Mouse (Mus musculus): Measurements from ENCODE around the gene Wnt10a. TPM values are rescaled to one million over a fixed set of nuclear protein-coding genes. Genes with fewer than 3 reads are reported as not detected.

Wnt10a gene
- total and polyA plus RNA-seq, 3 experiments = not detected

- Histone ChIP-seq H3K79me2 (replicated peaks; ENCODE audit: control insufficient read depth, insufficient read depth, low read length) (no peaks in the 10 kb centered on the region), H3K27me3 (ENCODE audit: control insufficient read depth, insufficient read depth, low read length) (peaks cover 7% of the 10 kb centered on the region), H3K4me3 (no peak overlapping the region), H3K36me3 (ENCODE audit: control insufficient read depth, insufficient read depth, low read length) (no peaks in the 10 kb centered on the region), H3K27ac (no peak overlapping the region), H3K9ac (ENCODE audit: low read depth, low read length) (no peak overlapping the region), H3K4me1 (ENCODE audit: control insufficient read depth, insufficient read depth, low read length) (peaks cover 1% of the 10 kb centered on the region; the same call in 1 of the 2 replicates)
- no peak for DNase-seq
- no peak for TF ChIP-seq POLR2A (IDR thresholded peaks at IDR 0.05; ENCODE audit: insufficient read depth, low read depth, low read length)
- TF ChIP-seq EP300 (IDR thresholded peaks at IDR 0.05; ENCODE audit: insufficient read depth, low read depth, low read length) = no peak
- TF ChIP-seq CTCF (IDR thresholded peaks at IDR 0.05) = peak; percentile 38
- intact Hi-C loops (cut with DNase I) = no loop called here
- 35% methylated on average over 5 of the region's 5 CpGs for WGBS
Measured at GRCm38 (mm10) chr1:74775816-74776215, 15.5 kb upstream of the Wnt10a start.

GRCm38 (mm10) chr1:74778934-74779486 lies 12.3 kb upstream of the Wnt10a start:
- intact Hi-C loops (cut with DNase I) = no loop called here
- DNase-seq = no peak
- Histone ChIP-seq H3K36me3 (ENCODE audit: control insufficient read depth, insufficient read depth, low read length) (no peaks in the 10 kb centered on the region), H3K4me3 (no peak overlapping the region), H3K79me2 (replicated peaks; ENCODE audit: control insufficient read depth, insufficient read depth, low read length) (no peaks in the 10 kb centered on the region), H3K9ac (ENCODE audit: low read depth, low read length) (no peak overlapping the region), H3K4me1 (ENCODE audit: control insufficient read depth, insufficient read depth, low read length) (no peaks in the 10 kb centered on the region), H3K27me3 (ENCODE audit: control insufficient read depth, insufficient read depth, low read length) (peaks cover 9% of the 10 kb centered on the region), H3K27ac (no peak overlapping the region)
- 41% methylated on average over 3 of the region's 3 CpGs for WGBS
- TF ChIP-seq POLR2A (IDR thresholded peaks at IDR 0.05; ENCODE audit: insufficient read depth, low read depth, low read length) (no peak), EP300 (IDR thresholded peaks at IDR 0.05; ENCODE audit: insufficient read depth, low read depth, low read length) (no peak), CTCF (IDR thresholded peaks at IDR 0.05) (no peak)

DNA sequence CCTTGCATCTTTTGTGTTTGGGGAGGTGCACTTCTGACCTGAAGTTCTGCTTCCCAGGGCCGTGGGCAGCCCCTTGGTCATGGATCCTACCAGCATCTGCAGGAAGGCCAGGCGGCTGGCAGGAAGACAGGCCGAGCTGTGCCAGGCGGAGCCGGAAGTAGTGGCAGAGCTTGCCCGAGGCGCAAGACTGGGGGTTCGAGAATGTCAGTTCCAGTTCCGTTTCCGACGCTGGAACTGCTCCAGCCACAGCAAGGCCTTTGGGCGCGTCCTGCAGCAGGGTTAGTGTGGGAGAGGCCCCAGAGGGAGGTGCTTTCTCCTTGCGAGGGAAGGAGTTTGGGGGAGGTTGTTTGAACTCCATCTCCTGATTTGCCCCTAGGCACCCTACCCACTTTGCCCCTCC lies 9.3 kb upstream of the Wnt10a start:
- intact Hi-C loops (cut with DNase I) = no loop called here
- no peak overlapping the region for H3K27ac ChIP-seq
- no peaks in the 10 kb centered on the region for H3K36me3 ChIP-seq (ENCODE audit: control insufficient read depth, insufficient read depth, low read length)
- DNase-seq = peak in 1 of 2 experiments; percentile 39
- H3K79me2 ChIP-seq (replicated peaks; ENCODE audit: control insufficient read depth, insufficient read depth, low read length) = no peaks in the 10 kb centered on the region
- no peak overlapping the region for H3K4me3 ChIP-seq
- 22% methylated on average over 14 of the region's 14 CpGs for WGBS
- H3K4me1 ChIP-seq (ENCODE audit: control insufficient read depth, insufficient read depth, low read length) = no peaks in the 10 kb centered on the region
- H3K27me3 ChIP-seq (ENCODE audit: control insufficient read depth, insufficient read depth, low read length) = peaks cover 10% of the 10 kb centered on the region
- H3K9ac ChIP-seq (ENCODE audit: low read depth, low read length) = no peak overlapping the region
- no peak for TF ChIP-seq POLR2A (IDR thresholded peaks at IDR 0.05; ENCODE audit: insufficient read depth, low read depth, low read length)
- TF ChIP-seq EP300 (IDR thresholded peaks at IDR 0.05; ENCODE audit: insufficient read depth, low read depth, low read length) = no peak
- no peak for TF ChIP-seq CTCF (IDR thresholded peaks at IDR 0.05)

DNA sequence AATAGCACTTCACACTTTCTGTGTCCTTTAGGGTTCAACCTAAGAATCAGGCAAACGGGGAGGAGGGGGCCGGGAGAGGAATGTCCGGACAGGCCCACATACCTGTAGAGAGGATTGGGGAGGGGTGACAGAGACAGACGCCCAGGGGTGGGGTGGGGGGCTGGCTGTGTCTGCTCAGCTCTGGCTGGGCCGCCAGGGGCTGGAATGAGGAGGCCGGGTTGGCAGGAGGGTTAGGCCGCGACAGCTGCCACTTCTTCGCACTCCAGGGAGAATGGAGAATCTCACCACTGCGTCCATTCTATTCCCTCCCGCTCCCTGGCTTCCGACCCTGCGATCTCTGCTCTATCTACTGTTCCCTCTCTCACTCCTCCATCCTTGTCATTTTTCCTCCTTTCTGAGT lies 7.8 kb upstream of the Wnt10a start:
- no peak overlapping the region for H3K9ac ChIP-seq (ENCODE audit: low read depth, low read length)
- WGBS = 15% methylated on average over 13 of the region's 13 CpGs
- TF ChIP-seq CTCF (IDR thresholded peaks at IDR 0.05) (no peak), POLR2A (IDR thresholded peaks at IDR 0.05; ENCODE audit: insufficient read depth, low read depth, low read length) (no peak), EP300 (IDR thresholded peaks at IDR 0.05; ENCODE audit: insufficient read depth, low read depth, low read length) (no peak)

GRCm38 (mm10) chr1:74784041-74784759 lies 7.1 kb upstream of the Wnt10a start:
- DNase-seq = peak; percentile 55 to 62
- Histone ChIP-seq H3K4me1 (ENCODE audit: control insufficient read depth, insufficient read depth, low read length) (no peaks in the 10 kb centered on the region; the same call in 1 of the 2 replicates), H3K79me2 (replicated peaks; ENCODE audit: control insufficient read depth, insufficient read depth, low read length) (no peaks in the 10 kb centered on the region), H3K27me3 (ENCODE audit: control insufficient read depth, insufficient read depth, low read length) (peaks cover 10% of the 10 kb centered on the region), H3K4me3 (peak overlapping the region; percentile 48), H3K27ac (no peak overlapping the region), H3K36me3 (ENCODE audit: control insufficient read depth, insufficient read depth, low read length) (no peaks in the 10 kb centered on the region), H3K9ac (ENCODE audit: low read depth, low read length) (peak overlapping the region; percentile 46; the same call in 1 of the 2 replicates)
- WGBS = 1% methylated on average over 67 of the region's 67 CpGs
- intact Hi-C loops (cut with DNase I) = no loop called here
- TF ChIP-seq EP300 (IDR thresholded peaks at IDR 0.05; ENCODE audit: insufficient read depth, low read depth, low read length) (no peak), POLR2A (IDR thresholded peaks at IDR 0.05; ENCODE audit: insufficient read depth, low read depth, low read length) (no peak), CTCF (IDR thresholded peaks at IDR 0.05) (peak; percentile 77)

More for the DNA sequence above, 7.8 kb upstream of the Wnt10a start:
- no peaks in the 10 kb centered on the region; the same call in 1 of the 2 replicates for H3K4me1 ChIP-seq (ENCODE audit: control insufficient read depth, insufficient read depth, low read length)
- no peaks in the 10 kb centered on the region for H3K36me3 ChIP-seq (ENCODE audit: control insufficient read depth, insufficient read depth, low read length)
- peak overlapping the region; percentile 48 for H3K4me3 ChIP-seq
- H3K27me3 ChIP-seq (ENCODE audit: control insufficient read depth, insufficient read depth, low read length) = peaks cover 10% of the 10 kb centered on the region
- H3K79me2 ChIP-seq (replicated peaks; ENCODE audit: control insufficient read depth, insufficient read depth, low read length) = no peaks in the 10 kb centered on the region
- H3K27ac ChIP-seq = no peak overlapping the region
- no peak for DNase-seq
- intact Hi-C loops (cut with DNase I) = no loop called here

- Histone ChIP-seq H3K9ac (ENCODE audit: low read depth, low read length) (no peak overlapping the region), H3K4me1 (ENCODE audit: control insufficient read depth, insufficient read depth, low read length) (no peaks in the 10 kb centered on the region; the same call in 1 of the 2 replicates), H3K27me3 (ENCODE audit: control insufficient read depth, insufficient read depth, low read length) (peaks cover 17% of the 10 kb centered on the region), H3K4me3 (no peak overlapping the region), H3K79me2 (replicated peaks; ENCODE audit: control insufficient read depth, insufficient read depth, low read length) (no peaks in the 10 kb centered on the region), H3K27ac (no peak overlapping the region), H3K36me3 (ENCODE audit: control insufficient read depth, insufficient read depth, low read length) (no peaks in the 10 kb centered on the region)
- WGBS = 6% methylated on average over 7 of the region's 7 CpGs
- DNase-seq = peak; percentile 66 to 69
- no peak for TF ChIP-seq EP300 (IDR thresholded peaks at IDR 0.05; ENCODE audit: insufficient read depth, low read depth, low read length)
- TF ChIP-seq CTCF (IDR thresholded peaks at IDR 0.05) = peak; percentile 82
- intact Hi-C loops (cut with DNase I) = loop anchor here (1.0 kb wide), 1 partner anchor 19 kb away; no protein-coding TSS in a partner anchor
Measured at GRCm38 (mm10) chr1:74787846-74788245, 3.5 kb upstream of the Wnt10a start.

Data from heart, adult 2 months (tissue).